11 mouse cellular contexts compared by ENCODE assay signal in genomic region chr6:51833362-51833761, GRCm38 (mm10).
"Had no signal": no experiment of that assay in that cellular context is flagged by ENCODE, and none has a peak within 500 bp of the region (broad histone marks: within the 10 kb centered on the region; RNA-seq: fewer than 3 reads in every experiment).

No protein-coding gene starts in this region.

- H3K9me3 ChIP-seq: limb, embryonic 13.5 days; midbrain, embryonic 12.5 days; stomach, embryonic 15.5 days had no signal

- ATAC-seq: midbrain, embryonic 16.5 days had no signal

- H3K27me3 ChIP-seq: midbrain, embryonic 12.5 days; stomach, embryonic 15.5 days had no signal

- H3K4me3 ChIP-seq: limb, embryonic 13.5 days; midbrain, embryonic 12.5 days; stomach, embryonic 15.5 days had no signal

- H3K27ac ChIP-seq: limb, embryonic 13.5 days; liver, embryonic 14.5 days; midbrain, embryonic 12.5 days; stomach, embryonic 15.5 days had no signal

- H3K4me2 ChIP-seq: limb, embryonic 13.5 days; midbrain, embryonic 12.5 days; stomach, embryonic 15.5 days had no signal

- H3K4me1 ChIP-seq: limb, embryonic 13.5 days; midbrain, embryonic 12.5 days; stomach, embryonic 15.5 days had no signal

- DNase-seq: kidney, postnatal 14 days; left cerebral cortex, postnatal 4 days; lung, adult 18-20 months; right cerebral cortex, postnatal 14 days; thymus, adult 2 months; thymus, postnatal 36 days had no signal

- H3K36me3 ChIP-seq: limb, embryonic 13.5 days; midbrain, embryonic 12.5 days; stomach, embryonic 15.5 days had no signal

- H3K9ac ChIP-seq: limb, embryonic 13.5 days; liver, embryonic 14.5 days; midbrain, embryonic 12.5 days; stomach, embryonic 15.5 days had no signal
